Mouse (Mus musculus): ENCODE results near the gene Gm20388. TPM values are rescaled to one million over a fixed set of nuclear protein-coding genes. Genes with fewer than 3 reads are reported as not detected.
A peak's percentile ranks its signal among the peaks of the same experiment; 100 is the strongest.

The Gm20388 gene
- polyA plus RNA-seq, 1 experiment from 2014 or later: 7.4 TPM

GRCm38 (mm10) chr8:122049923-122050322 lies 2139.3 kb downstream of the Gm20388 start:
- Histone ChIP-seq H3K4me3 (replicated peaks; ENCODE audit: low read length) (no peak overlapping the region), H3K9ac (ENCODE audit: low read length) (no peak overlapping the region), H3K4me2 (ENCODE audit: low read depth, low read length) (no peak overlapping the region), H3K36me3 (ENCODE audit: control insufficient read depth, insufficient read depth, low read length) (no peaks in the 10 kb centered on the region), H3K27me3 (ENCODE audit: control insufficient read depth, insufficient read depth, low read length) (no peaks in the 10 kb centered on the region), H3K9me3 (replicated peaks; ENCODE audit: control insufficient read depth, low read length) (no peaks in the 10 kb centered on the region), H3K4me1 (ENCODE audit: control insufficient read depth, insufficient read depth, low read length) (peaks cover 7% of the 10 kb centered on the region; the same call in 1 of the 2 replicates), H3K27ac (ENCODE audit: low read length) (no peak overlapping the region)
- ATAC-seq (ENCODE audit: insufficient read depth, low FRiP score): 0 out of 2 replicates have a peak, but pooled peaks have one; percentile 23
- 61% methylated on average over 2 of the region's 2 CpGs for WGBS

- no peak overlapping the region for H3K4me3 ChIP-seq (replicated peaks; ENCODE audit: low read length)
- H3K27ac ChIP-seq (ENCODE audit: low read length): no peak overlapping the region
- peaks cover 13% of the 10 kb centered on the region for H3K4me1 ChIP-seq (ENCODE audit: control insufficient read depth, insufficient read depth, low read length)
- H3K9ac ChIP-seq (ENCODE audit: low read length): no peak overlapping the region
- H3K9me3 ChIP-seq (replicated peaks; ENCODE audit: control insufficient read depth, low read length): no peaks in the 10 kb centered on the region
- H3K36me3 ChIP-seq (ENCODE audit: control insufficient read depth, insufficient read depth, low read length): no peaks in the 10 kb centered on the region
- no peak for ATAC-seq (ENCODE audit: insufficient read depth, low FRiP score)
- no peak overlapping the region for H3K4me2 ChIP-seq (ENCODE audit: low read depth, low read length)
- H3K27me3 ChIP-seq (ENCODE audit: control insufficient read depth, insufficient read depth, low read length): no peaks in the 10 kb centered on the region
- 80% methylated on average over 9 of the region's 9 CpGs for WGBS
These were observed 2140.0 kb downstream of the Gm20388 start for GRCm38 (mm10) chr8:122050620-122051019.

GRCm38 (mm10) chr8:122055321-122055720 lies 2144.7 kb downstream of the Gm20388 start:
- WGBS: 42% methylated on average over 10 of the region's 10 CpGs
- no peaks in the 10 kb centered on the region for H3K36me3 ChIP-seq (ENCODE audit: control insufficient read depth, insufficient read depth, low read length)
- H3K9me3 ChIP-seq (replicated peaks; ENCODE audit: control insufficient read depth, low read length): no peaks in the 10 kb centered on the region
- no peak overlapping the region for H3K4me2 ChIP-seq (ENCODE audit: low read depth, low read length)
- H3K4me3 ChIP-seq (replicated peaks; ENCODE audit: low read length): no peak overlapping the region
- H3K27me3 ChIP-seq (ENCODE audit: control insufficient read depth, insufficient read depth, low read length): no peaks in the 10 kb centered on the region
- H3K9ac ChIP-seq (ENCODE audit: low read length): 0 out of 2 replicates have a peak overlapping the region, but pooled peaks have one; percentile 11
- H3K27ac ChIP-seq (ENCODE audit: low read length): no peak overlapping the region
- no peak for ATAC-seq (ENCODE audit: insufficient read depth, low FRiP score)
- peaks cover 25% of the 10 kb centered on the region for H3K4me1 ChIP-seq (ENCODE audit: control insufficient read depth, insufficient read depth, low read length)

- Histone ChIP-seq H3K4me1 (ENCODE audit: control insufficient read depth, insufficient read depth, low read length) (peaks cover 25% of the 10 kb centered on the region), H3K9ac (ENCODE audit: low read length) (no peak overlapping the region), H3K27ac (ENCODE audit: low read length) (peak overlapping the region; percentile 42), H3K4me3 (replicated peaks; ENCODE audit: low read length) (no peak overlapping the region), H3K9me3 (replicated peaks; ENCODE audit: control insufficient read depth, low read length) (no peaks in the 10 kb centered on the region), H3K27me3 (ENCODE audit: control insufficient read depth, insufficient read depth, low read length) (no peaks in the 10 kb centered on the region), H3K4me2 (ENCODE audit: low read depth, low read length) (no peak overlapping the region), H3K36me3 (ENCODE audit: control insufficient read depth, insufficient read depth, low read length) (no peaks in the 10 kb centered on the region)
- peak; percentile 24; the same call in 1 of the 2 replicates for ATAC-seq (ENCODE audit: insufficient read depth, low FRiP score)
- WGBS: 22% methylated on average over 1 of the region's 1 CpGs
These were observed 2145.5 kb downstream of the Gm20388 start for GRCm38 (mm10) chr8:122056113-122056512.

- no peaks in the 10 kb centered on the region for H3K36me3 ChIP-seq (ENCODE audit: control insufficient read depth, insufficient read depth, low read length)
- ATAC-seq (ENCODE audit: insufficient read depth, low FRiP score): peak; percentile 34; the same call in 1 of the 2 replicates
- H3K9ac ChIP-seq (ENCODE audit: low read length): no peak overlapping the region
- no peak overlapping the region for H3K4me2 ChIP-seq (ENCODE audit: low read depth, low read length)
- WGBS: 34% methylated on average over 7 of the region's 7 CpGs
- H3K27me3 ChIP-seq (ENCODE audit: control insufficient read depth, insufficient read depth, low read length): no peaks in the 10 kb centered on the region
- peaks cover 25% of the 10 kb centered on the region for H3K4me1 ChIP-seq (ENCODE audit: control insufficient read depth, insufficient read depth, low read length)
- H3K9me3 ChIP-seq (replicated peaks; ENCODE audit: control insufficient read depth, low read length): no peaks in the 10 kb centered on the region
- H3K4me3 ChIP-seq (replicated peaks; ENCODE audit: low read length): no peak overlapping the region
- peak overlapping the region; percentile 42; the same call in 1 of the 2 replicates for H3K27ac ChIP-seq (ENCODE audit: low read length)
These were observed 2146.2 kb downstream of the Gm20388 start for GRCm38 (mm10) chr8:122056882-122057281.

- WGBS: 65% methylated on average over 9 of the region's 9 CpGs
- no peak overlapping the region for H3K9ac ChIP-seq (ENCODE audit: low read length)
- no peak overlapping the region for H3K4me2 ChIP-seq (ENCODE audit: low read depth, low read length)
- H3K27ac ChIP-seq (ENCODE audit: low read length): no peak overlapping the region
- ATAC-seq (ENCODE audit: insufficient read depth, low FRiP score): no peak
- no peaks in the 10 kb centered on the region for H3K27me3 ChIP-seq (ENCODE audit: control insufficient read depth, insufficient read depth, low read length)
- no peaks in the 10 kb centered on the region for H3K36me3 ChIP-seq (ENCODE audit: control insufficient read depth, insufficient read depth, low read length)
- no peak overlapping the region for H3K4me3 ChIP-seq (replicated peaks; ENCODE audit: low read length)
- H3K9me3 ChIP-seq (replicated peaks; ENCODE audit: control insufficient read depth, low read length): no peaks in the 10 kb centered on the region
- H3K4me1 ChIP-seq (ENCODE audit: control insufficient read depth, insufficient read depth, low read length): peaks cover 25% of the 10 kb centered on the region
These were observed 2147.9 kb downstream of the Gm20388 start for GRCm38 (mm10) chr8:122058510-122058909.

GRCm38 (mm10) chr8:122058951-122059350 lies 2148.3 kb downstream of the Gm20388 start:
- no peak for ATAC-seq (ENCODE audit: insufficient read depth, low FRiP score)
- Histone ChIP-seq H3K4me2 (ENCODE audit: low read depth, low read length) (no peak overlapping the region), H3K4me3 (replicated peaks; ENCODE audit: low read length) (no peak overlapping the region), H3K9me3 (replicated peaks; ENCODE audit: control insufficient read depth, low read length) (no peaks in the 10 kb centered on the region), H3K36me3 (ENCODE audit: control insufficient read depth, insufficient read depth, low read length) (no peaks in the 10 kb centered on the region), H3K27me3 (ENCODE audit: control insufficient read depth, insufficient read depth, low read length) (no peaks in the 10 kb centered on the region), H3K9ac (ENCODE audit: low read length) (no peak overlapping the region), H3K27ac (ENCODE audit: low read length) (no peak overlapping the region), H3K4me1 (ENCODE audit: control insufficient read depth, insufficient read depth, low read length) (peaks cover 25% of the 10 kb centered on the region)
- WGBS: 71% methylated on average over 8 of the region's 8 CpGs

- 53% methylated on average over 12 of the region's 12 CpGs for WGBS
- no peak overlapping the region for H3K27ac ChIP-seq (ENCODE audit: low read length)
- no peaks in the 10 kb centered on the region for H3K36me3 ChIP-seq (ENCODE audit: control insufficient read depth, insufficient read depth, low read length)
- no peak overlapping the region for H3K9ac ChIP-seq (ENCODE audit: low read length)
- no peak overlapping the region for H3K4me3 ChIP-seq (replicated peaks; ENCODE audit: low read length)
- ATAC-seq (ENCODE audit: insufficient read depth, low FRiP score): peak; percentile 36; the same call in 1 of the 2 replicates
- no peak overlapping the region for H3K4me2 ChIP-seq (ENCODE audit: low read depth, low read length)
- H3K4me1 ChIP-seq (ENCODE audit: control insufficient read depth, insufficient read depth, low read length): no peaks in the 10 kb centered on the region
- H3K27me3 ChIP-seq (ENCODE audit: control insufficient read depth, insufficient read depth, low read length): no peaks in the 10 kb centered on the region
- no peaks in the 10 kb centered on the region for H3K9me3 ChIP-seq (replicated peaks; ENCODE audit: control insufficient read depth, low read length)
These were observed 2152.0 kb downstream of the Gm20388 start for GRCm38 (mm10) chr8:122062508-122063223.

- Histone ChIP-seq H3K4me3 (replicated peaks; ENCODE audit: low read length) (no peak overlapping the region), H3K9me3 (replicated peaks; ENCODE audit: control insufficient read depth, low read length) (no peaks in the 10 kb centered on the region), H3K9ac (ENCODE audit: low read length) (no peak overlapping the region), H3K27me3 (ENCODE audit: control insufficient read depth, insufficient read depth, low read length) (no peaks in the 10 kb centered on the region), H3K36me3 (ENCODE audit: control insufficient read depth, insufficient read depth, low read length) (no peaks in the 10 kb centered on the region), H3K4me1 (ENCODE audit: control insufficient read depth, insufficient read depth, low read length) (0 out of 2 replicates have a peak, but pooled peaks cover 4% of the 10 kb centered on the region), H3K4me2 (ENCODE audit: low read depth, low read length) (no peak overlapping the region), H3K27ac (ENCODE audit: low read length) (no peak overlapping the region)
- ATAC-seq (ENCODE audit: insufficient read depth, low FRiP score): no peak
- 64% methylated on average over 7 of the region's 7 CpGs for WGBS
These were observed 2153.7 kb downstream of the Gm20388 start for GRCm38 (mm10) chr8:122064353-122064752.
